Mouse (Mus musculus) spleen, adult 2 months (tissue): Measurements from ENCODE around the gene Klhl23. TPM values are rescaled to one million over a fixed set of nuclear protein-coding genes. Genes with fewer than 3 reads are reported as not detected.

Experiments
- DNase-seq, 2 experiments: peaks; one replicate each; pipeline versions ENCODE4 v3.0.0 to v3.0.0-alpha.2; 2012 to 2021; ENCODE audit warnings: low spot score in 2 of 2, low read depth in 1 of 2
- H3K27ac ChIP-seq: fragments of 200-500 bp; 2 replicates; pipeline ENCODE4 v1.5.1; 2012; ENCODE audit warnings: low read length, inconsistent platforms; ENCODE audit not compliant: insufficient read depth
- H3K27me3 ChIP-seq: fragments of 200-500 bp; 2 replicates; pipeline ENCODE4 v1.6.1; 2012; ENCODE audit warnings: mild to moderate bottlenecking, moderate library complexity, low read length, inconsistent platforms; ENCODE audit not compliant: control insufficient read depth, insufficient read depth
- H3K36me3 ChIP-seq: fragments of 200-500 bp; 2 replicates; pipeline ENCODE4 v1.6.1; 2012; ENCODE audit warnings: mild to moderate bottlenecking, low read length, inconsistent platforms; ENCODE audit not compliant: control insufficient read depth, insufficient read depth
- H3K4me1 ChIP-seq: fragments of 200-500 bp; 2 replicates; pipeline ENCODE4 v1.6.1; 2011; ENCODE audit warnings: inconsistent platforms; ENCODE audit not compliant: control insufficient read depth, insufficient read depth, insufficient read length
- H3K4me3 ChIP-seq: fragments of 200-500 bp; 2 replicates; pipeline ENCODE4 v1.5.1; 2011; ENCODE audit warnings: mild to moderate bottlenecking, inconsistent platforms; ENCODE audit not compliant: insufficient read depth, insufficient read length; ENCODE audit errors: extremely low read depth
- CTCF ChIP-seq: fragments of 200-500 bp; IDR thresholded peaks from 2 replicates; pipeline ENCODE4 v1.5.1; 2011; ENCODE audit warnings: mild to moderate bottlenecking, inconsistent platforms; ENCODE audit not compliant: insufficient read depth, insufficient read length, insufficient replicate concordance; ENCODE audit errors: extremely low read depth
- POLR2A ChIP-seq: fragments of 200-500 bp; IDR thresholded peaks from 2 replicates; pipeline ENCODE4 v1.6.1; 2011; ENCODE audit warnings: low read depth, low read length, inconsistent platforms
- WGBS: fragments of 180-500 bp; shearing (Covaris S2); methylation state at CpG from one replicate; pipeline ENCODE4 v1.1.7; 2018; 5-methylcytosine and 5-hydroxymethylcytosine counted together
- polyA plus RNA-seq: library from polyadenylated mRNA; depleted of rRNA; stranded (reverse); fragments of >200 nt; gene quantifications from 2 replicates; pipeline ENCODE4 v1.2.3, GENCODE M21; 2012

Gene Klhl23
- polyA plus RNA-seq, 1 experiment: 1.9 TPM

- Histone ChIP-seq H3K27me3 (peaks cover 4% of the 10 kb centered on the region), H3K27ac (no peak overlapping the region), H3K4me3 (no peak overlapping the region), H3K36me3 (no peaks in the 10 kb centered on the region), H3K4me1 (no peaks in the 10 kb centered on the region; the same call in 1 of the 2 replicates)
- DNase-seq: no peak
- WGBS: 82% methylated on average over 7 of the region's 7 CpGs
- no peak for TF ChIP-seq POLR2A
These were observed 6.3 kb downstream of the Klhl23 start for GRCm38 (mm10) chr2:69828031-69828430.

GRCm38 (mm10) chr2:69829680-69830079 is 7.9 kb downstream of the Klhl23 start:
- no peak overlapping the region for H3K4me3 ChIP-seq
- no peak overlapping the region for H3K27ac ChIP-seq
- H3K4me1 ChIP-seq: no peaks in the 10 kb centered on the region
- H3K36me3 ChIP-seq: no peaks in the 10 kb centered on the region
- TF ChIP-seq CTCF (no peak), POLR2A (no peak)
- H3K27me3 ChIP-seq: no peaks in the 10 kb centered on the region
- WGBS: 82% methylated on average over 2 of the region's 2 CpGs
- no peak for DNase-seq

DNA sequence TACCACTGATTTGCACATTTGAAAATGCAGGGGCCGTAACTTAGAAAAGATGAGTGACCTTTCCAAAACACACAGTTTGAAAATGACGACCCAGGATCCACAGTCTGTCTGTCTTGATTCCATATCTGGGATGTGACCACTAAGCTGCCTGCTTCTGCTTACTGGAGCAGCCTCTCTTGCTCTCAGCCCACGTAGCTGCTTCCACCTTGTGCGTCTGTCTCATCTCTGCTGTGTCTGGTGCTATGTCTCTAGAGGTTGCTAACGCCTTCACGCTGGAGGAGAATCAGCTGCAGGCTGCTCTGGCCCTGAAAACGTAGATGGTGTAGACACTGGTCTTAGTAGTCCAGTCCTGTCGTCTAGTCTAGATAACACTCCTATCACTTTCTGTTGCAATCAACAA is 8.4 kb downstream of the Klhl23 start:
- H3K4me1 ChIP-seq: no peaks in the 10 kb centered on the region
- no peak for TF ChIP-seq POLR2A
- 92% methylated on average over 8 of the region's 8 CpGs for WGBS
- H3K27ac ChIP-seq: no peak overlapping the region
- no peak overlapping the region for H3K4me3 ChIP-seq
- no peak for DNase-seq
- no peaks in the 10 kb centered on the region for H3K27me3 ChIP-seq
- H3K36me3 ChIP-seq: no peaks in the 10 kb centered on the region

GRCm38 (mm10) chr2:69837244-69837967 is 15.7 kb downstream of the Klhl23 start:
- H3K27me3 ChIP-seq: no peaks in the 10 kb centered on the region
- H3K36me3 ChIP-seq: no peaks in the 10 kb centered on the region
- no peak for TF ChIP-seq POLR2A
- TF ChIP-seq CTCF: no peak
- no peaks in the 10 kb centered on the region for H3K4me1 ChIP-seq
- WGBS: 77% methylated on average over 7 of the region's 7 CpGs
- H3K27ac ChIP-seq: no peak overlapping the region
- DNase-seq: no peak
- no peak overlapping the region for H3K4me3 ChIP-seq

DNA sequence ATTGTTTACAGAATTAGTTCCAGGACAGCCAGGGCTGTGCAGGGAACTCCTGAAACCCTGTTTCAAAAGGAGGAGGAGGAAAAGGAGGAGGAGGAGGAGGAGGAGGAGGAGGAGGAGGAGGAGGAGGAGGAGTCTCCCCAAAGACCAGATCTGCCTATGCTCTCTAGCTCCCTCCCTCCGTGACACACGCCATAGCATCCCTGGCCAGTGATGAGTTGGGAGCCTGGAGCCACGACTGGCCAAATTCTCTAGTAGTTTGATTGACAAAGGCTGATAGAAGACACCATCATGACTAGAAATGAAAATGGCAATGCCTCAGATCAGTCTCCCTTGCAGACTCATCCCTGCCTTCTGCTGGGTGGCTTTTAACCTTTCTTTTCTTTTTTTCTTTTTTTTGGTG is 16.3 kb downstream of the Klhl23 start:
- Histone ChIP-seq H3K36me3 (no peaks in the 10 kb centered on the region), H3K4me1 (no peaks in the 10 kb centered on the region), H3K4me3 (no peak overlapping the region), H3K27ac (no peak overlapping the region), H3K27me3 (no peaks in the 10 kb centered on the region)
- 93% methylated on average over 3 of the region's 3 CpGs for WGBS
- TF ChIP-seq CTCF (no peak), POLR2A (no peak)
- DNase-seq: no peak

GRCm38 (mm10) chr2:69838707-69839106 is 17.0 kb downstream of the Klhl23 start:
- H3K27me3 ChIP-seq: no peaks in the 10 kb centered on the region
- no peak overlapping the region for H3K27ac ChIP-seq
- H3K36me3 ChIP-seq: no peaks in the 10 kb centered on the region
- H3K4me3 ChIP-seq: no peak overlapping the region
- no peak for DNase-seq
- H3K4me1 ChIP-seq: no peaks in the 10 kb centered on the region
- no peak for TF ChIP-seq POLR2A
- no peak for TF ChIP-seq CTCF

GRCm38 (mm10) chr2:69840261-69840660 is 18.5 kb downstream of the Klhl23 start:
- Histone ChIP-seq H3K4me3 (no peak overlapping the region), H3K27ac (no peak overlapping the region), H3K4me1 (no peaks in the 10 kb centered on the region), H3K36me3 (no peaks in the 10 kb centered on the region), H3K27me3 (no peaks in the 10 kb centered on the region)
- 42% methylated on average over 6 of the region's 6 CpGs for WGBS
- TF ChIP-seq POLR2A: no peak
- TF ChIP-seq CTCF: no peak
- DNase-seq: no peak
